Mouse (Mus musculus): ENCODE measurements around the gene Bzw1. TPM values are rescaled to one million over a fixed set of nuclear protein-coding genes. Genes with fewer than 3 reads are reported as not detected.

Gene Bzw1
- polyA plus RNA-seq, 1 experiment from 2014 or later = 384 TPM

DNA sequence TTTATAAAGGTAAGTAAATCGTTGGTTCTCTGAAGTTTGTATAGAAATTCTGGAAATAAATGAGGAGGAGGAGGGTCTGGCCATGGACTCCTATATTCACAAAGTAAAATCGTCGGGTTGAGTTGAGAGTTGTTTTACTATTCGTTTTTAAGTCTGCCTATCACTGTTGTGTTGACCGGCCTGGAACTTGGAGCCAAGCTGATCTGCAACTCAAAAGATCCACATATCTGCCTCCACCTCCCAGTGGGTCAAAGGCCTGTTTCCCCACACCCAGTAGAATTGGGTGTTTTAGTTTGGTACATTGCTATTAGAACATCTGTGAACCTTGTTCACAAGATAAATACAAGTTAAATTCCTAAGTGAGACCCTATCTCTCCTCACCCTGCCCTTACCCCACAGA, 11.0 kb downstream of the Bzw1 start:
- no peaks in the 10 kb centered on the region for H3K4me1 ChIP-seq
- H3K36me3 ChIP-seq = peaks cover 79% of the 10 kb centered on the region
- no peak overlapping the region for H3K9ac ChIP-seq
- no peak overlapping the region for H3K4me3 ChIP-seq
- no peak for ATAC-seq (ENCODE audit: low FRiP score, low read depth)
- H3K4me2 ChIP-seq (replicated peaks) = no peak overlapping the region
- H3K27ac ChIP-seq = no peak overlapping the region
- WGBS = 91% methylated on average over 5 of the region's 5 CpGs
- H3K27me3 ChIP-seq = no peaks in the 10 kb centered on the region
- no peaks in the 10 kb centered on the region for H3K9me3 ChIP-seq

DNA sequence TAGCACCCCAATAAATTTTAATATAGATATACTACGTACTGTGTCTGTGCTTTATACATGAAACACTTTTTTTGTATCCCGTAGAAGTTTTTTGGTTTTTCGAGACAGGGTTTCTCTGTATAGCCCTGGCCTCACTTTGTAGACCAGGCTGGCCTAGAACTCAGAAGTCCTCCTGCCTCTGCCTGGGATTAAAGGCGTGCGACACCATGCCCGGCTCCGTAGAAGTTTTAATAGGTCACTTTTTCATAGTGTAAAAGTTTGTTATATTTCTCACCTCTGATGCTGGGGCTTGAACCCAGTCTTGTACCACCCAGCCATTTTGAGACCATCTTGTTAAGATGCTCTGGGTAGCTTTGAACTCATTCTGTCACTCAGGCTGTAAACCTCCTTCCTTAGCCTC, 14.6 kb downstream of the Bzw1 start:
- H3K4me3 ChIP-seq = no peak overlapping the region
- H3K4me2 ChIP-seq (replicated peaks) = no peak overlapping the region
- peaks cover 72% of the 10 kb centered on the region for H3K36me3 ChIP-seq
- WGBS = 94% methylated on average over 7 of the region's 7 CpGs
- H3K4me1 ChIP-seq = no peaks in the 10 kb centered on the region
- no peaks in the 10 kb centered on the region for H3K9me3 ChIP-seq
- no peaks in the 10 kb centered on the region for H3K27me3 ChIP-seq
- no peak for ATAC-seq (ENCODE audit: low FRiP score, low read depth)
- no peak overlapping the region for H3K27ac ChIP-seq
- H3K9ac ChIP-seq = no peak overlapping the region

DNA sequence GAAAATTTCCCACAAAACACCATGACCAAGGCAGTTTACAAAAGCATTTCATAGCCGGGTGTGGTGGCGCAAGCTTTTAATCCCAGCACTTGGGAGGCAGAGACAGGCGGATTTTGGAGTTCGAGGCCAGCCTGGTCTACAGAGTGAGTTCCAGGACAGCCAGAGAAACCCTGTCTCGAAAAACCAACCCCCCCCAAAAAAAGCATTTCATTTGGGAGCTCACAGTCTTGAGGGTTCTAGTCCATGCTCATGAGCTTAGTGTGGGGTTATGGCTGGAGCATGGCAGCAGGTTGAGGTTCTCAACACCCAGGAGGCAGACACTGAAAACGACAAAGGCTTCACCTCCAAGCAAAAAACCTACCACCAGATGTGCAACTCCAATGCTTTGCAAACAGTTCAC, 15.4 kb downstream of the Bzw1 start:
- Histone ChIP-seq H3K36me3 (peaks cover 72% of the 10 kb centered on the region), H3K4me2 (replicated peaks) (no peak overlapping the region), H3K9me3 (no peaks in the 10 kb centered on the region), H3K4me3 (no peak overlapping the region), H3K27ac (no peak overlapping the region), H3K27me3 (no peaks in the 10 kb centered on the region), H3K4me1 (no peaks in the 10 kb centered on the region), H3K9ac (no peak overlapping the region)
- ATAC-seq (ENCODE audit: low FRiP score, low read depth) = no peak
- WGBS = 86% methylated on average over 6 of the region's 6 CpGs

DNA sequence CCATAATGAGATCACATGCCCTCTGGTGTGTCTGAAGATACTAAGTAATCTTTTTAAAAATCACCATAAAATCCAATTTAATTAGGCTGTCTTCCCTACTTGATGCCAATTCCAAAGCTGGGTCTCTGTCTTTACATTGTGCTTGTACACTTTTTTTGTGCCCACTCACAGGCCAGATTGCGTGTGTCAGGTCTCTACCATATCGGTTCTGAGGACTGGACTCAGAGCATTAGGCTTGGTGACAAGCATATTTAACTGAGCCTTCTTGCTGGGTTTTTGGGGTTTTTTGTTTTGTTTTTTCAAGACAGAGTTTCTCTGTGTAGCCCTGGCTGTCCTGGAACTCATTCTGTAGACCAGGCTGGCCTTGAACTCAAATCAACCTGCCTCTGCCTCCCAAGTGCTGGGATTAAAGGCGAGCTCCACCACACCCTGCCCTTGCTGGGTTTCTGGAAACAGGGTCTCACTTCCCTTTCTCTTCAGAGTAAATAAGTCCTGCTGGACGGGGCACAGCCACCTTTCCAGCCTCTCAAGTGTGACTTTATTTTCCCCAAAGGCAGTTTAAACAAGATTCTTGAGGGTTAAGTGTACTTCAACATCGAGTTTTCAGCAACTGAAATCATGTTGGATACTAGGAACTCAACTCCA, 17.0 kb downstream of the Bzw1 start:
- Histone ChIP-seq H3K36me3 (peaks cover 73% of the 10 kb centered on the region), H3K4me2 (replicated peaks) (no peak overlapping the region), H3K9ac (no peak overlapping the region), H3K9me3 (no peaks in the 10 kb centered on the region), H3K4me1 (no peaks in the 10 kb centered on the region), H3K27ac (no peak overlapping the region), H3K4me3 (no peak overlapping the region), H3K27me3 (no peaks in the 10 kb centered on the region)
- 78% methylated on average over 5 of the region's 5 CpGs for WGBS
- ATAC-seq (ENCODE audit: low FRiP score, low read depth) = peak; percentile 24; the same call in 1 of the 2 replicates

DNA sequence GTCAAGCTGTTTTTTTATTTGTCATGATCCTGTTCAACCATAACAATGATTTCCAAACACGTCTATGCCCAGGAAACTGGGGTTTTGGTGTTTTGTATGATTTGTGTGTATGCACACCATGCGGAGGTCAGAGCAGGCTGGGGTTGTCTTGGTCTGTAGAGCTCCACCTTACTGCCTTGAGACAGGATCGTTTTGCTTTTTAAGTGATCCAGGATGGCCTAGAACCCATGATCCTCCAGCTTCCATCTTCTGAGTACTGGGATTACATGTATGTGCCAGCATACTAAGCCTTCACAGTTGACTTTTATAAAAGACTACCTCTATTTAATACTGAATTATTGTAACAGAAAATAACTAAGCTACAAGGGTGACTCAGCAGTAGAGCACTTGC, 17.5 kb downstream of the Bzw1 start:
- ATAC-seq (ENCODE audit: low FRiP score, low read depth) = no peak
- Histone ChIP-seq H3K4me2 (replicated peaks) (no peak overlapping the region), H3K4me1 (no peaks in the 10 kb centered on the region), H3K36me3 (peaks cover 73% of the 10 kb centered on the region), H3K9me3 (no peaks in the 10 kb centered on the region), H3K27ac (no peak overlapping the region), H3K27me3 (no peaks in the 10 kb centered on the region), H3K4me3 (no peak overlapping the region), H3K9ac (no peak overlapping the region)
- WGBS = 85% methylated on average over 3 of the region's 3 CpGs

DNA sequence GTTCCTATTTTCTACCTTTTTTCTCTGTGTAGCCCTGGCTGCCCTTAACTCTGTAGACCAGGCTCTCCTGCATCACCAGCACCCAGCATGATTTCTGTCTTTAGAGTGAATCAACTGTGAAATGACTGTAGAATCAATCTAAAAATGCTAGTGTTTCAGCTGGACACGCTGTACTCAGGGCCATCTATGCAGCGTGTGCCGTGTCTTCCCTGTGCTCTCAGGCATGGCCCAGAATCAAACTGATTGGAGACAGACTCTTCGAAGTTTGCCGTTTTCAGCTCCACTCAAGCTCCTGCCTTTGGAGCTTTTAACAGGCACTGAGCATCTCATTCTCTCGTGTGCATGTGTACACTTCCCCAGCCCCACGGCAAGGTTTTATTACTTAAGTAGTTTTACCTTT, 18.1 kb downstream of the Bzw1 start:
- WGBS = 87% methylated on average over 7 of the region's 7 CpGs
- H3K4me1 ChIP-seq = no peaks in the 10 kb centered on the region
- no peak for ATAC-seq (ENCODE audit: low FRiP score, low read depth)
- no peaks in the 10 kb centered on the region for H3K27me3 ChIP-seq
- no peak overlapping the region for H3K9ac ChIP-seq
- H3K4me3 ChIP-seq = no peak overlapping the region
- no peak overlapping the region for H3K27ac ChIP-seq
- H3K36me3 ChIP-seq = peaks cover 74% of the 10 kb centered on the region
- H3K9me3 ChIP-seq = no peaks in the 10 kb centered on the region
- no peak overlapping the region for H3K4me2 ChIP-seq (replicated peaks)

DNA sequence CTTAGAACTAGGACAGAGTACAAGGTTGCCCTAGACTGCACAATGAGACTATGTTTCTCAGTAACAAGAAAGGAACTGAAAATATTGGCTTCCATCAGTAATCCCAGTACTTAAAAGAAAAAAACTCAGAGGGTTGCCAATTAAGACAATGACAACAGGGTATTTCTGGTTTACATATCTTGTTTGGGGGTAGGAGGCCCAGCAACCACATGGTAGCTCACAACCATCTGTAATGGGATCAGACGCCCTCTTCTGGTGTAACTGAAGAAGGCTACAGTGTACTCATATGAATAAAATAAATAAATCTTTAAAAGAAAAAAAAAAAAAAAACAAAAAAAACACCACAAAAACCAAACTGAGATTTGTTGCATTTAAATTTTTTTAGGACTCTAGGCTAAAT, 22.7 kb downstream of the Bzw1 start:
- H3K4me1 ChIP-seq = 0 out of 2 replicates have a peak, but pooled peaks cover 2% of the 10 kb centered on the region
- no peak overlapping the region for H3K27ac ChIP-seq
- H3K27me3 ChIP-seq = no peaks in the 10 kb centered on the region
- no peak overlapping the region for H3K4me2 ChIP-seq (replicated peaks)
- peaks cover 90% of the 10 kb centered on the region for H3K36me3 ChIP-seq
- no peak overlapping the region for H3K9ac ChIP-seq
- 35% methylated on average over 1 of the region's 1 CpGs for WGBS
- no peak overlapping the region for H3K4me3 ChIP-seq
- ATAC-seq (ENCODE audit: low FRiP score, low read depth) = no peak
- H3K9me3 ChIP-seq = no peaks in the 10 kb centered on the region

DNA sequence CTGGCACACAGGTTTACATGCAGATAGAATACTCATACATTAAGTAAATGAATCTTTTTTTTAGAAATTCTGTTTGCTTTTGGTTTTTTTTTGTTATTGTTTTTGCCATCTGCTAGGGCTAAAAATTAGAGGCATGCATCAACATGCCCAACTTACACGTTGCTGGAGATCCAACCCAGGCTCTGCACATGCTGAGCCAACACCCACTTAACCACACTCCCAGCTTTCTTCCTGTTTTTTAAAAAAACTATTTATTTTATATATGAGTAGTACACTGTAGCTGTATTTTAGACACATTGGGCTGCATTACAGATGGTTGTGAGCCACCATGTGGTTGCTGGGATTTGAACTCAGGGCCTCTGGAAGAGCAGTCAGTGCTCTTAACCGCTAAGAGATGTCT, 23.4 kb downstream of the Bzw1 start:
- peaks cover 4% of the 10 kb centered on the region for H3K4me1 ChIP-seq
- no peak overlapping the region for H3K4me3 ChIP-seq
- ATAC-seq (ENCODE audit: low FRiP score, low read depth) = no peak
- H3K4me2 ChIP-seq (replicated peaks) = no peak overlapping the region
- no peaks in the 10 kb centered on the region for H3K27me3 ChIP-seq
- WGBS = 89% methylated on average over 2 of the region's 2 CpGs
- H3K36me3 ChIP-seq = peaks cover 86% of the 10 kb centered on the region
- no peaks in the 10 kb centered on the region for H3K9me3 ChIP-seq
- no peak overlapping the region for H3K9ac ChIP-seq
- no peak overlapping the region for H3K27ac ChIP-seq

DNA sequence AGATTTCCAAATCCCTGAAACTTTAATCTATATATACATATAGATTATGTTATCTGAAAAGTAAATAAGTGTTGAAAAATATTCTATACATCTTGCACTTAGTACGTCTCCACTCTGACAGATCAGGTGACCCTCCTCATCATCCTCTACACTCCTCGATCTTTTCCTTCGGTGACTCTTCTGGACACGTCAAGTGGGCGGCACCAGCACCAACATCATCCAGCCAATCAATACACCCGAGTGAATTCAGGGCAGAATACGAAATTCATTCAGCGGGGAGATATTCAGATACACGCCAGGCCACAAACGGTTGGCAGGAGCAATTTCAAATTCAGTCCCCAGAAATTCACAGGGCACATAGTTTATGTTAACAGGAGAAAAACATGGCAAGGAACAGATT, 27.3 kb downstream of the Bzw1 start:
- Histone ChIP-seq H3K4me2 (replicated peaks) (no peak overlapping the region), H3K9ac (no peak overlapping the region), H3K27me3 (no peaks in the 10 kb centered on the region), H3K4me1 (peaks cover 18% of the 10 kb centered on the region), H3K36me3 (peaks cover 57% of the 10 kb centered on the region), H3K9me3 (no peaks in the 10 kb centered on the region), H3K4me3 (no peak overlapping the region), H3K27ac (no peak overlapping the region)
- no peak for ATAC-seq (ENCODE audit: low FRiP score, low read depth)
- WGBS = 92% methylated on average over 10 of the region's 10 CpGs

DNA sequence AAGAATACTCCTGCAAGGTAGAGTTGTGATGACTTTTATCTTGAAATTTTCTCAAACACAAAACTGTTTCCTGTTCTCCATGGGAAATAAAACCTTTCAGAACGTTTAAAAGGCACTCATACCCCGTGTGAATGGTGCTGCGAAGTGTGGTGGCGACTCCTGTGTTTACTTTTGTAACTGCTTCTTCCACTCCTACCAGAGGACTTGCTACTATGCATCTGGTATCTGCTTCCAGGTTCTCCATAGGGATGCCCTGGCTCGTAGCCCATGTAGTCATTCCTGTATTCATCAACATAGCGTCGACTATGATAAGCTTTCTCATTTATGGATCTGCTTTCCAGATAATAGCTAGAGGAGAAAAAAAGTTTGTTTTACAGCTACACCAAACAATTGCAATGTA, 28.3 kb downstream of the Bzw1 start:
- Histone ChIP-seq H3K9ac (no peak overlapping the region), H3K4me3 (0 out of 2 replicates have a peak overlapping the region, but pooled peaks have one; percentile 100), H3K9me3 (no peaks in the 10 kb centered on the region), H3K27ac (no peak overlapping the region), H3K36me3 (peaks cover 49% of the 10 kb centered on the region), H3K4me2 (replicated peaks) (peak overlapping the region; percentile 83), H3K27me3 (no peaks in the 10 kb centered on the region), H3K4me1 (peaks cover 18% of the 10 kb centered on the region)
- no peak for ATAC-seq (ENCODE audit: low FRiP score, low read depth)
- 76% methylated on average over 7 of the region's 7 CpGs for WGBS

DNA sequence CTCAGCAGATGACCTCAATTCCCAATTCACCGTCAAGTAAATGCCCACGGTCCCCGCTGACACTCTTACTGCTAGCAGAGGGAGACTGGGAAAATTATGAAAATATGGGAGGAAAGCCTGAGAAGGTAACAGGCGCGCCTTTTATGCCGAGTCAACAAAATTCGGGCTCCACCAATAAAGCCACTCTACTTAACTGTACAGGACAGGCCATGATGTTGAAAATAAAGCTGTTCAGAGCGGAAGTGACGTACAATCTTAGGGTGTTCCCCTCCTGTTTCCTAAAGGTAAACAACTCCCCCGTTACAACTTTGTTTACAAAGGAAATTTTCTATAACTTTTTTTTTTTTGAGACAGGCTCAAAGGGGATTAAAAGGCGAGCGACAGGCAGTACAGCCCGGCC, 30.2 kb downstream of the Bzw1 start:
- Histone ChIP-seq H3K27me3 (no peaks in the 10 kb centered on the region), H3K36me3 (peaks cover 32% of the 10 kb centered on the region), H3K4me1 (peaks cover 18% of the 10 kb centered on the region), H3K27ac (peak overlapping the region; percentile 99; the same call in 1 of the 2 replicates), H3K9me3 (no peaks in the 10 kb centered on the region), H3K4me3 (peak overlapping the region; percentile 100), H3K4me2 (replicated peaks) (peak overlapping the region; percentile 83), H3K9ac (peak overlapping the region; percentile 100)
- peak; percentile 54; the same call in 1 of the 2 replicates for ATAC-seq (ENCODE audit: low FRiP score, low read depth)
- WGBS = 10% methylated on average over 13 of the region's 13 CpGs

DNA sequence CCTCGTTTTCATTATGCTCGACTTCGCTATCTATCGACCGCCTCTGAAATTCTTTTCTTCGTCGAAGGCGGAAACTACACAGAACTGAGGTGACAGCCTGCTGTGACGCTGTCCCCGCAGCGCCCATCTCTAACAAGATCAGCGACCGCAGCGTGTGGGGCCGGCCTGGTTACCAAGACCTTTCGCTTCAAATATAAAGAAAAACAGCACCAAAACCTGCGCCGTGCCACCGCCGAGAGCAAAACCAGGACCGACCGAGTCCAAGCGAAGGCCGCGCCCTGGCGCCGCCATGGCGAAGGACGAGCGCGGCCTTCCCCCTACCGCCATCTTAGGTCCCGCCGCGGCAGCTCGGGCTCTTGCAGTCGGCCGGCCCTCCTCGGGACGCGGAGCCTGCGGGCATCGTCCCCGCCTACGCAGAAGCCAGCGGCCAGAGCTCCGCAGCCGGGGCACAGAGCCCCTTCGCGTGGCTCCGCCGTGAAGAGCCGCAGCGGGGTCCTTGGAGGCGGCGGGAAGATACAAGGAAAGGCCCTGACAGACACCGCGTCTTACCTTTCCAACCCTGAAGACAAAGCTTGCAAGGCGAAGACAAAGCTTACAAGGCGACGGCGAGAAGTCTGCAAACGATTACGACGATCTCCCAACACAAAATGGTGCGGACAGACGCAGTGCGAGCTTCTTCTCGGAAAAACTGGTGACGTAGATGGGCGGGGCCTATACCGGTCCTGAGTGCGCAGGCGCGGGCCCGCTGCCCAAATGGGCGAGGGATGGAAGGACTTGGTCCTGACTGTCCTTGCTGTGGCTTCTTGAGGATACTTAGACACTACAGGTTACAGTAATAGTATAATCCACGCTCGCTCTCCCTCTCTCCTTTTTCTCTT, 30.9 kb downstream of the Bzw1 start, which contains the start of gene Clk1:
Gene Clk1, minus strand, starts transcription at position 696 of the 878 bp plus-strand sequence.
- H3K4me1 ChIP-seq = peaks cover 18% of the 10 kb centered on the region
- H3K27me3 ChIP-seq = no peaks in the 10 kb centered on the region
- H3K4me2 ChIP-seq (replicated peaks) = peak within 1 kb of the TSS; percentile 83
- peaks cover 25% of the 10 kb centered on the region for H3K36me3 ChIP-seq
- ATAC-seq (ENCODE audit: low FRiP score, low read depth) = peak; percentile 97
- H3K27ac ChIP-seq = peak within 1 kb of the TSS; percentile 99
- peak within 1 kb of the TSS; percentile 100 for H3K9ac ChIP-seq
- under 1% methylated on average over 79 of the region's 79 CpGs for WGBS
- H3K4me3 ChIP-seq = peak within 1 kb of the TSS; percentile 100
- no peaks in the 10 kb centered on the region for H3K9me3 ChIP-seq
